Mouse (Mus musculus): ENCODE data around the gene Cltb. TPM values are rescaled to one million over a fixed set of nuclear protein-coding genes. Genes with fewer than 3 reads are reported as not detected.

Cltb gene
- polyA plus RNA-seq, 1 experiment from 2014 or later = 47.8 TPM

GRCm38 (mm10) chr13:54571637-54572036 lies 39.5 kb downstream of the Cltb start:
- Histone ChIP-seq H3K9ac (ENCODE audit: low read length) (no peak overlapping the region), H3K9me3 (ENCODE audit: control insufficient read depth, low read length) (no peaks in the 10 kb centered on the region), H3K36me3 (ENCODE audit: control insufficient read depth, insufficient read depth, low read length) (no peaks in the 10 kb centered on the region), H3K27ac (ENCODE audit: low read length) (no peak overlapping the region), H3K4me3 (ENCODE audit: low read length) (no peak overlapping the region), H3K4me2 (ENCODE audit: low read depth, low read length) (no peak overlapping the region), H3K27me3 (ENCODE audit: control insufficient read depth, insufficient read depth, low read depth, low read length) (no peaks in the 10 kb centered on the region), H3K4me1 (replicated peaks; ENCODE audit: control insufficient read depth, insufficient read depth, low read length) (peaks cover 12% of the 10 kb centered on the region)
- 41% methylated on average over 2 of the region's 2 CpGs for WGBS
- no peak for ATAC-seq (ENCODE audit: low read depth)

- Histone ChIP-seq H3K9ac (ENCODE audit: low read length) (no peak overlapping the region), H3K4me1 (replicated peaks; ENCODE audit: control insufficient read depth, insufficient read depth, low read length) (peaks cover 4% of the 10 kb centered on the region; the same call in 1 of the 2 replicates), H3K27ac (ENCODE audit: low read length) (no peak overlapping the region), H3K4me3 (ENCODE audit: low read length) (no peak overlapping the region), H3K9me3 (ENCODE audit: control insufficient read depth, low read length) (no peaks in the 10 kb centered on the region), H3K36me3 (ENCODE audit: control insufficient read depth, insufficient read depth, low read length) (no peaks in the 10 kb centered on the region), H3K4me2 (ENCODE audit: low read depth, low read length) (no peak overlapping the region), H3K27me3 (ENCODE audit: control insufficient read depth, insufficient read depth, low read depth, low read length) (no peaks in the 10 kb centered on the region)
- no peak for ATAC-seq (ENCODE audit: low read depth)
- 72% methylated on average over 4 of the region's 4 CpGs for WGBS
Observed at GRCm38 (mm10) chr13:54570736-54571135, 40.4 kb downstream of the Cltb start.

GRCm38 (mm10) chr13:54569282-54569681 lies 41.9 kb downstream of the Cltb start:
- ATAC-seq (ENCODE audit: low read depth) = no peak
- no peak overlapping the region for H3K4me2 ChIP-seq (ENCODE audit: low read depth, low read length)
- WGBS = 28% methylated on average over 1 of the region's 1 CpGs
- H3K9me3 ChIP-seq (ENCODE audit: control insufficient read depth, low read length) = no peaks in the 10 kb centered on the region
- no peaks in the 10 kb centered on the region for H3K36me3 ChIP-seq (ENCODE audit: control insufficient read depth, insufficient read depth, low read length)
- no peaks in the 10 kb centered on the region for H3K27me3 ChIP-seq (ENCODE audit: control insufficient read depth, insufficient read depth, low read depth, low read length)
- H3K9ac ChIP-seq (ENCODE audit: low read length) = no peak overlapping the region
- peaks cover 3% of the 10 kb centered on the region for H3K4me1 ChIP-seq (replicated peaks; ENCODE audit: control insufficient read depth, insufficient read depth, low read length)
- no peak overlapping the region for H3K27ac ChIP-seq (ENCODE audit: low read length)
- no peak overlapping the region for H3K4me3 ChIP-seq (ENCODE audit: low read length)

- H3K9ac ChIP-seq (ENCODE audit: low read length) = no peak overlapping the region
- no peak for ATAC-seq (ENCODE audit: low read depth)
Observed at GRCm38 (mm10) chr13:54568380-54568779, 42.8 kb downstream of the Cltb start.

GRCm38 (mm10) chr13:54565594-54566345 lies 45.4 kb downstream of the Cltb start:
- Histone ChIP-seq H3K9ac (ENCODE audit: low read length) (peak overlapping the region; percentile 95), H3K36me3 (ENCODE audit: control insufficient read depth, insufficient read depth, low read length) (peaks cover 7% of the 10 kb centered on the region; the same call in 1 of the 2 replicates), H3K4me1 (replicated peaks; ENCODE audit: control insufficient read depth, insufficient read depth, low read length) (peaks cover 8% of the 10 kb centered on the region), H3K4me2 (ENCODE audit: low read depth, low read length) (peak overlapping the region; percentile 71), H3K27me3 (ENCODE audit: control insufficient read depth, insufficient read depth, low read depth, low read length) (no peaks in the 10 kb centered on the region), H3K4me3 (ENCODE audit: low read length) (peak overlapping the region; percentile 95), H3K9me3 (ENCODE audit: control insufficient read depth, low read length) (no peaks in the 10 kb centered on the region), H3K27ac (ENCODE audit: low read length) (peak overlapping the region; percentile 43; the same call in 1 of the 2 replicates)
- WGBS = 39% methylated on average over 8 of the region's 8 CpGs
- peak; percentile 60 for ATAC-seq (ENCODE audit: low read depth)

More at GRCm38 (mm10) chr13:54568380-54568779, 42.8 kb downstream of the Cltb start:
- H3K4me1 ChIP-seq (replicated peaks; ENCODE audit: control insufficient read depth, insufficient read depth, low read length) = peaks cover 8% of the 10 kb centered on the region
- H3K4me2 ChIP-seq (ENCODE audit: low read depth, low read length) = no peak overlapping the region
- no peaks in the 10 kb centered on the region for H3K27me3 ChIP-seq (ENCODE audit: control insufficient read depth, insufficient read depth, low read depth, low read length)
- WGBS = 37% methylated on average over 5 of the region's 5 CpGs
- H3K9me3 ChIP-seq (ENCODE audit: control insufficient read depth, low read length) = no peaks in the 10 kb centered on the region
- no peak overlapping the region for H3K27ac ChIP-seq (ENCODE audit: low read length)
- no peaks in the 10 kb centered on the region for H3K36me3 ChIP-seq (ENCODE audit: control insufficient read depth, insufficient read depth, low read length)
- H3K4me3 ChIP-seq (ENCODE audit: low read length) = no peak overlapping the region

GRCm38 (mm10) chr13:54565201-54565581 lies 46.0 kb downstream of the Cltb start, which contains the start of gene 4833439L19Rik:
Gene 4833439L19Rik (minus strand): TSS chr13:54565435.
- ATAC-seq (ENCODE audit: low read depth) = peak; percentile 98

GRCm38 (mm10) chr13:54564232-54565200 lies 46.6 kb downstream of the Cltb start:
- 9% methylated on average over 42 of the region's 45 CpGs for WGBS

More at GRCm38 (mm10) chr13:54565201-54565581, 46.0 kb downstream of the Cltb start, which contains the start of gene 4833439L19Rik:
- Histone ChIP-seq H3K9me3 (ENCODE audit: control insufficient read depth, low read length) (no peaks in the 10 kb centered on the region), H3K4me3 (ENCODE audit: low read length) (peak within 1 kb of the TSS; percentile 95), H3K27ac (ENCODE audit: low read length) (peak within 1 kb of the TSS; percentile 43; the same call in 1 of the 2 replicates), H3K9ac (ENCODE audit: low read length) (peak within 1 kb of the TSS; percentile 95), H3K4me2 (ENCODE audit: low read depth, low read length) (peak within 1 kb of the TSS; percentile 89), H3K27me3 (ENCODE audit: control insufficient read depth, insufficient read depth, low read depth, low read length) (no peaks in the 10 kb centered on the region), H3K36me3 (ENCODE audit: control insufficient read depth, insufficient read depth, low read length) (peaks cover 12% of the 10 kb centered on the region; the same call in 1 of the 2 replicates), H3K4me1 (replicated peaks; ENCODE audit: control insufficient read depth, insufficient read depth, low read length) (peaks cover 8% of the 10 kb centered on the region)
- under 1% methylated on average over 23 of the region's 27 CpGs for WGBS

GRCm38 (mm10) chr13:54562562-54562961 lies 48.6 kb downstream of the Cltb start:
- H3K27me3 ChIP-seq (ENCODE audit: control insufficient read depth, insufficient read depth, low read depth, low read length) = no peaks in the 10 kb centered on the region
- WGBS = 75% methylated on average over 7 of the region's 7 CpGs
- H3K4me1 ChIP-seq (replicated peaks; ENCODE audit: control insufficient read depth, insufficient read depth, low read length) = peaks cover 8% of the 10 kb centered on the region
- ATAC-seq (ENCODE audit: low read depth) = no peak
- H3K4me2 ChIP-seq (ENCODE audit: low read depth, low read length) = no peak overlapping the region
- no peak overlapping the region for H3K4me3 ChIP-seq (ENCODE audit: low read length)
- H3K9ac ChIP-seq (ENCODE audit: low read length) = no peak overlapping the region
- H3K36me3 ChIP-seq (ENCODE audit: control insufficient read depth, insufficient read depth, low read length) = peaks cover 34% of the 10 kb centered on the region
- no peaks in the 10 kb centered on the region for H3K9me3 ChIP-seq (ENCODE audit: control insufficient read depth, low read length)
- no peak overlapping the region for H3K27ac ChIP-seq (ENCODE audit: low read length)

More at GRCm38 (mm10) chr13:54564232-54565200, 46.6 kb downstream of the Cltb start:
- peak; percentile 53; the same call in 1 of the 2 replicates for ATAC-seq (ENCODE audit: low read depth)
- H3K4me3 ChIP-seq (ENCODE audit: low read length) = peak overlapping the region; percentile 95
- H3K27me3 ChIP-seq (ENCODE audit: control insufficient read depth, insufficient read depth, low read depth, low read length) = no peaks in the 10 kb centered on the region
- H3K9ac ChIP-seq (ENCODE audit: low read length) = peak overlapping the region; percentile 95
- H3K27ac ChIP-seq (ENCODE audit: low read length) = no peak overlapping the region
- peaks cover 8% of the 10 kb centered on the region for H3K4me1 ChIP-seq (replicated peaks; ENCODE audit: control insufficient read depth, insufficient read depth, low read length)
- peak overlapping the region; percentile 89 for H3K4me2 ChIP-seq (ENCODE audit: low read depth, low read length)
- H3K9me3 ChIP-seq (ENCODE audit: control insufficient read depth, low read length) = no peaks in the 10 kb centered on the region
- H3K36me3 ChIP-seq (ENCODE audit: control insufficient read depth, insufficient read depth, low read length) = peaks cover 17% of the 10 kb centered on the region; the same call in 1 of the 2 replicates

All from lung, embryonic 16.5 days (tissue).